Mouse (Mus musculus): Measurements from ENCODE around the gene Shf. TPM values are rescaled to one million over a fixed set of nuclear protein-coding genes. Genes with fewer than 3 reads are reported as not detected.

Shf gene
- total and polyA plus RNA-seq, 3 experiments = 3.5 to 5.6 (median 5.3) TPM

- TF ChIP-seq CTCF (IDR thresholded peaks at IDR 0.05) (no peak), POLR2A (IDR thresholded peaks at IDR 0.05; ENCODE audit: insufficient read depth, low read depth, low read length) (no peak)
- Histone ChIP-seq H3K27ac (no peak overlapping the region), H3K9ac (ENCODE audit: low read depth, low read length) (no peak overlapping the region), H3K27me3 (ENCODE audit: control insufficient read depth, insufficient read depth, low read length) (no peaks in the 10 kb centered on the region), H3K36me3 (ENCODE audit: control insufficient read depth, insufficient read depth, low read length) (no peaks in the 10 kb centered on the region), H3K4me1 (ENCODE audit: control insufficient read depth, insufficient read depth, low read length) (peaks cover 6% of the 10 kb centered on the region), H3K4me3 (no peak overlapping the region), H3K79me2 (replicated peaks; ENCODE audit: control insufficient read depth, insufficient read depth, low read length) (no peaks in the 10 kb centered on the region)
- 87% methylated on average over 5 of the region's 5 CpGs for WGBS
- no peak for DNase-seq
- intact Hi-C loops (cut with DNase I) = loop anchor here (10.0 kb wide), 1 partner anchor 371 kb away; no protein-coding TSS in a partner anchor
Observed at GRCm38 (mm10) chr2:122374012-122374411, 5.0 kb upstream of the Shf start.

- Histone ChIP-seq H3K27me3 (ENCODE audit: control insufficient read depth, insufficient read depth, low read length) (no peaks in the 10 kb centered on the region), H3K27ac (no peak overlapping the region), H3K36me3 (ENCODE audit: control insufficient read depth, insufficient read depth, low read length) (no peaks in the 10 kb centered on the region), H3K79me2 (replicated peaks; ENCODE audit: control insufficient read depth, insufficient read depth, low read length) (no peaks in the 10 kb centered on the region), H3K4me1 (ENCODE audit: control insufficient read depth, insufficient read depth, low read length) (peaks cover 7% of the 10 kb centered on the region), H3K4me3 (no peak overlapping the region), H3K9ac (ENCODE audit: low read depth, low read length) (no peak overlapping the region)
- no peak for DNase-seq
- intact Hi-C loops (cut with DNase I) = loop anchor here (10.0 kb wide), 1 partner anchor 372 kb away; no protein-coding TSS in a partner anchor
- TF ChIP-seq EP300 (IDR thresholded peaks at IDR 0.05; ENCODE audit: insufficient read depth, low read depth, low read length) (no peak), POLR2A (IDR thresholded peaks at IDR 0.05; ENCODE audit: insufficient read depth, low read depth, low read length) (no peak), CTCF (IDR thresholded peaks at IDR 0.05) (no peak)
- WGBS = 83% methylated on average over 1 of the region's 1 CpGs
Observed at GRCm38 (mm10) chr2:122372541-122372940, 3.6 kb upstream of the Shf start.

GRCm38 (mm10) chr2:122372067-122372466 lies 3.1 kb upstream of the Shf start:
- H3K27ac ChIP-seq = no peak overlapping the region
- intact Hi-C loops (cut with DNase I) = loop anchor here (10.0 kb wide), 1 partner anchor 373 kb away; no protein-coding TSS in a partner anchor
- H3K79me2 ChIP-seq (replicated peaks; ENCODE audit: control insufficient read depth, insufficient read depth, low read length) = no peaks in the 10 kb centered on the region
- no peak overlapping the region for H3K4me3 ChIP-seq
- peaks cover 7% of the 10 kb centered on the region for H3K4me1 ChIP-seq (ENCODE audit: control insufficient read depth, insufficient read depth, low read length)
- DNase-seq = no peak
- WGBS = 73% methylated on average over 3 of the region's 3 CpGs
- TF ChIP-seq POLR2A (IDR thresholded peaks at IDR 0.05; ENCODE audit: insufficient read depth, low read depth, low read length) (no peak), EP300 (IDR thresholded peaks at IDR 0.05; ENCODE audit: insufficient read depth, low read depth, low read length) (no peak), CTCF (IDR thresholded peaks at IDR 0.05) (no peak)
- no peaks in the 10 kb centered on the region for H3K36me3 ChIP-seq (ENCODE audit: control insufficient read depth, insufficient read depth, low read length)
- no peaks in the 10 kb centered on the region for H3K27me3 ChIP-seq (ENCODE audit: control insufficient read depth, insufficient read depth, low read length)
- no peak overlapping the region for H3K9ac ChIP-seq (ENCODE audit: low read depth, low read length)

- WGBS = 71% methylated on average over 10 of the region's 10 CpGs
Observed at GRCm38 (mm10) chr2:122370101-122370750, 1.3 kb upstream of the Shf start.

GRCm38 (mm10) chr2:122368081-122368971 lies 636 bp downstream of the Shf start:
- Histone ChIP-seq H3K9ac (ENCODE audit: low read depth, low read length) (peak overlapping the region; percentile 72), H3K4me1 (ENCODE audit: control insufficient read depth, insufficient read depth, low read length) (peaks cover 4% of the 10 kb centered on the region), H3K36me3 (ENCODE audit: control insufficient read depth, insufficient read depth, low read length) (no peaks in the 10 kb centered on the region), H3K4me3 (peak overlapping the region; percentile 53), H3K27ac (peak overlapping the region; percentile 77), H3K27me3 (ENCODE audit: control insufficient read depth, insufficient read depth, low read length) (no peaks in the 10 kb centered on the region), H3K79me2 (replicated peaks; ENCODE audit: control insufficient read depth, insufficient read depth, low read length) (no peaks in the 10 kb centered on the region)
- TF ChIP-seq CTCF (IDR thresholded peaks at IDR 0.05) (peak; percentile 42), POLR2A (IDR thresholded peaks at IDR 0.05; ENCODE audit: insufficient read depth, low read depth, low read length) (no peak)
- WGBS = 7% methylated on average over 33 of the region's 55 CpGs
- peak in 1 of 2 experiments; percentile 36 for DNase-seq
- intact Hi-C loops (cut with DNase I) = loop anchor here (2.0 kb wide), 1 partner anchor 20 kb away; no protein-coding TSS in a partner anchor

More at GRCm38 (mm10) chr2:122370101-122370750, 1.3 kb upstream of the Shf start:
- no peak for TF ChIP-seq EP300 (IDR thresholded peaks at IDR 0.05; ENCODE audit: insufficient read depth, low read depth, low read length)
- TF ChIP-seq CTCF (IDR thresholded peaks at IDR 0.05) = no peak
- TF ChIP-seq POLR2A (IDR thresholded peaks at IDR 0.05; ENCODE audit: insufficient read depth, low read depth, low read length) = no peak
- H3K4me3 ChIP-seq = no peak overlapping the region
- H3K4me1 ChIP-seq (ENCODE audit: control insufficient read depth, insufficient read depth, low read length) = peaks cover 7% of the 10 kb centered on the region
- no peaks in the 10 kb centered on the region for H3K79me2 ChIP-seq (replicated peaks; ENCODE audit: control insufficient read depth, insufficient read depth, low read length)
- DNase-seq = no peak
- no peak overlapping the region for H3K9ac ChIP-seq (ENCODE audit: low read depth, low read length)
- no peaks in the 10 kb centered on the region for H3K27me3 ChIP-seq (ENCODE audit: control insufficient read depth, insufficient read depth, low read length)
- intact Hi-C loops (cut with DNase I) = loop anchor here (10.0 kb wide), 1 partner anchor 375 kb away; no protein-coding TSS in a partner anchor
- no peaks in the 10 kb centered on the region for H3K36me3 ChIP-seq (ENCODE audit: control insufficient read depth, insufficient read depth, low read length)
- H3K27ac ChIP-seq = no peak overlapping the region

All from heart, adult 2 months (tissue).